In the genomic region with DNA sequence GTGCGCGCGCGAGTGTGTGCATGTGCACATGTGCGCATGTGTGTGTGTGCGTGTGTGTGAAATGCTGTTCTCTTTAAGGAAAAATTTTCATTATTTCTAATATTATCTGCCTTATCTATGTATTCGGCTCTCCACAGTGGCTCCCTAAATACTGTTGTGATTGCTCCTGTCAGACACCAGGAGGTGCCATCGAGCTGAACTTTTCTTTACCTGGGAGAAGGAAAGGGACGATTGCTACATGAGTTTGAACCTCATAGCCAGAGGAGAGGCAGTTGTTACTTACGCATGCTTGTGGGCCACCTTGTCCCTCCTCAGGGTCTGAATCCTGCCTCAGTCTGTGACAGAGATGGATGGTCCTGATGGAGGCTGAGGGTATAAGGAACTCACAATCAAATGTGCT, we compare ENCODE assay signal across 8 mouse cellular contexts. TPM values are rescaled to one million over a fixed set of nuclear protein-coding genes. Genes with fewer than 3 reads are reported as not detected.
DNase-seq lines count a peak whose midpoint lies in the region; ATAC-seq and TF ChIP-seq lines count a peak whose summit lies in the region.

No protein-coding gene starts in this region.

- no peak for ATAC-seq in embryonic facial prominence, embryonic 11.5 days (replicated peaks; ENCODE audit: insufficient number of reproducible peaks, low FRiP score, low TSS enrichment, low read depth)

- H3K4me2 ChIP-seq in embryonic facial prominence, embryonic 11.5 days (ENCODE audit: low read depth, low read length) = no peak overlapping the region

- no peak overlapping the region for H3K4me3 ChIP-seq in left cerebral cortex, adult 2 months
- no peak overlapping the region for H3K4me3 ChIP-seq in embryonic facial prominence, embryonic 11.5 days (ENCODE audit: low read depth, low read length)

- no peaks in the 10 kb centered on the region for H3K9me3 ChIP-seq in embryonic facial prominence, embryonic 11.5 days (replicated peaks; ENCODE audit: control insufficient read depth, low read length)

- no peak overlapping the region for H3K9ac ChIP-seq in embryonic facial prominence, embryonic 11.5 days (replicated peaks; ENCODE audit: low read length)

- 60% methylated on average over 10 of the region's 10 CpGs for WGBS in embryonic facial prominence, embryonic 11.5 days

- intact Hi-C loops in left cerebral cortex, adult 2 months (cut with DNase I) = no loop called here
- intact Hi-C loops in left cerebral cortex, postnatal 36 days (cut with DNase I) = no loop called here

- DNase-seq in left cerebral cortex, adult 2 months (ENCODE audit: extremely low spot score in 1 of 2, low spot score in 2 of 2) = peak; percentile 29 to 31
- no peak for DNase-seq in left cerebral cortex, adult 8-10 months (ENCODE audit: low spot score in 2 of 2)
- peak; percentile 83 for DNase-seq in ES-CJ7 (ENCODE audit: low read depth, low spot score)
- DNase-seq in adrenal gland, postnatal 10 days = peak; percentile 54
- peak; percentile 58 for DNase-seq in embryonic facial prominence, embryonic 11.5 days (ENCODE audit: low spot score)
- peak; percentile 14 to 30 for DNase-seq in left cerebral cortex, postnatal 36 days (ENCODE audit: low spot score in 2 of 2)
- peak; percentile 33 for DNase-seq in retina, adult 2 months (ENCODE audit: low read depth, low spot score)
- no peak for DNase-seq in ovary, adult 18-20 months (ENCODE audit: low spot score)

- no peaks in the 10 kb centered on the region for H3K36me3 ChIP-seq in embryonic facial prominence, embryonic 11.5 days (replicated peaks; ENCODE audit: control insufficient read depth, insufficient read depth, low read depth, low read length)

- H3K27me3 ChIP-seq in embryonic facial prominence, embryonic 11.5 days (ENCODE audit: control insufficient read depth, insufficient read depth, low read length) = no peaks in the 10 kb centered on the region

- H3K4me1 ChIP-seq in embryonic facial prominence, embryonic 11.5 days (ENCODE audit: control insufficient read depth, insufficient read depth, low read length) = no peaks in the 10 kb centered on the region

- peak; percentile 67 for TF ChIP-seq CTCF in left cerebral cortex, adult 2 months (IDR thresholded peaks at IDR 0.05)

- no peak overlapping the region for H3K27ac ChIP-seq in left cerebral cortex, adult 2 months
- no peak overlapping the region for H3K27ac ChIP-seq in embryonic facial prominence, embryonic 11.5 days (replicated peaks; ENCODE audit: low read depth, low read length)

RNA-seq across cellular contexts. Expression of a gene that starts 24.5 kb away (rescaled TPM):
- total RNA-seq in left cerebral cortex, adult 2 months (2021) = not detected
- total RNA-seq in left cerebral cortex, adult 8-10 months (2022) = not detected
- not detected for total RNA-seq in adrenal gland, postnatal 10 days (2021)
- not detected in 2 replicates for polyA plus RNA-seq in embryonic facial prominence, embryonic 11.5 days (2014; fragmentation: Nextera tagmentation; extraction: Ambion mirVana)
- total RNA-seq in left cerebral cortex, postnatal 36 days (2021) = not detected

RNA-seq across cellular contexts. Expression of a gene that starts 27.9 kb away (rescaled TPM):
- not detected for total RNA-seq in left cerebral cortex, adult 2 months (2021)
- not detected for total RNA-seq in left cerebral cortex, adult 8-10 months (2022)
- under 1 TPM; 0.27 to 0.54 TPM for total RNA-seq in adrenal gland, postnatal 10 days (2021)
- 0.18 TPM in 1 of 2 replicates, not detected in the other for polyA plus RNA-seq in embryonic facial prominence, embryonic 11.5 days (2014; fragmentation: Nextera tagmentation; extraction: Ambion mirVana)
- not detected for total RNA-seq in left cerebral cortex, postnatal 36 days (2021)

RNA-seq across cellular contexts. Expression of a gene that starts 54.2 kb away (rescaled TPM):
- total RNA-seq in left cerebral cortex, adult 2 months (2021) = 1 to 10 TPM; 4.5 to 4.7 TPM
- 10 to 100 TPM in 1 of 4 experiments, 1 to 10 TPM in 3; 5.5 to 10.1 (median 8.7) TPM for total RNA-seq in left cerebral cortex, adult 8-10 months (2022)
- total RNA-seq in adrenal gland, postnatal 10 days (2021) = under 1 TPM; 0.27 to 0.75 TPM
- polyA plus RNA-seq in embryonic facial prominence, embryonic 11.5 days (2014; fragmentation: Nextera tagmentation; extraction: Ambion mirVana) = 0.90 and 1.4 TPM in 2 replicates
- total RNA-seq in left cerebral cortex, postnatal 36 days (2021) = 1 to 10 TPM; 6.3 to 7.3 TPM

Comparison
In these comparisons a context has a peak if more than half of its experiments do, and no peak if none do; other contexts are left out.
1. DNase-seq: peak in left cerebral cortex, adult 2 months (2 of 2), ES-CJ7 (single experiment), adrenal gland, postnatal 10 days (single experiment), embryonic facial prominence, embryonic 11.5 days (single experiment), left cerebral cortex, postnatal 36 days (2 of 2) and retina, adult 2 months (single experiment); none in left cerebral cortex, adult 8-10 months (0 of 2) and ovary, adult 18-20 months (single experiment).